Mouse (Mus musculus): ENCODE results near the gene Eef1a2. TPM values are rescaled to one million over a fixed set of nuclear protein-coding genes. Genes with fewer than 3 reads are reported as not detected.

The Eef1a2 gene
- polyA plus RNA-seq (2012; rRNA removed), result 0.16 and 0.44 TPM in 2 replicates

GRCm38 (mm10) chr2:181156248-181157121, at the start of gene Eef1a2:
TSS of gene Eef1a2 (minus strand) at chr2:181157014.

GRCm38 (mm10) chr2:181202422-181202821, 45.6 kb upstream of the Eef1a2 start, which contains the start of gene Ptk6:
TSS of gene Ptk6 (minus strand) at chr2:181202789.

GRCm38 (mm10) chr2:181187121-181188000, 30.5 kb upstream of the Eef1a2 start, which contains the start of gene Ppdpf:
TSS of gene Ppdpf (plus strand) at chr2:181187247.

GRCm38 (mm10) chr2:181134591-181135445, 22.0 kb downstream of the Eef1a2 start, which contains the start of gene Kcnq2:
TSS of gene Kcnq2 (minus strand) at chr2:181135300.

Other genes starting within 250 kb of the Eef1a2 start
- 24.1 and 40.5 TPM in 2 replicates for gene Ythdf1, start 236.1 kb downstream of the Eef1a2 start, polyA plus RNA-seq (2012; rRNA removed)
- not detected in 2 replicates for gene Birc7, start 228.0 kb downstream of the Eef1a2 start, polyA plus RNA-seq (2012; rRNA removed)
- 22.7 and 25.8 TPM in 2 replicates for gene Nkain4, start 202.3 kb downstream of the Eef1a2 start, polyA plus RNA-seq (2012; rRNA removed)
- 84.7 and 89.5 TPM in 2 replicates for gene Arfgap1, start 189.8 kb downstream of the Eef1a2 start, polyA plus RNA-seq (2012; rRNA removed)
- gene Col20a1, start 170.5 kb downstream of the Eef1a2 start, polyA plus RNA-seq (2012; rRNA removed), result 6.5 and 8.9 TPM in 2 replicates
- 3.5 and 4.2 TPM in 2 replicates for gene Chrna4, start 113.5 kb downstream of the Eef1a2 start, polyA plus RNA-seq (2012; rRNA removed)
- gene Kcnq2, start 21.7 kb downstream of the Eef1a2 start, polyA plus RNA-seq (2012; rRNA removed), result 0.19 TPM in 1 of 2 replicates, not detected in the other
- gene Ppdpf, start 30.2 kb upstream of the Eef1a2 start, polyA plus RNA-seq (2012; rRNA removed), result 126 and 156 TPM in 2 replicates
- gene Ptk6, start 45.8 kb upstream of the Eef1a2 start, polyA plus RNA-seq (2012; rRNA removed), result 0.07 and 0.08 TPM in 2 replicates
- gene Srms, start 56.2 kb upstream of the Eef1a2 start, polyA plus RNA-seq (2012; rRNA removed), result 0.56 and 1.00 TPM in 2 replicates
- gene Fndc11, start 63.0 kb upstream of the Eef1a2 start, polyA plus RNA-seq (2012; rRNA removed), result 1.4 and 1.8 TPM in 2 replicates
- 28.3 and 34.1 TPM in 2 replicates for gene Helz2, start 85.0 kb upstream of the Eef1a2 start, polyA plus RNA-seq (2012; rRNA removed)
- 31.8 and 32.4 TPM in 2 replicates for gene Gmeb2, start 131.0 kb upstream of the Eef1a2 start, polyA plus RNA-seq (2012; rRNA removed)
- gene Stmn3, start 157.5 kb upstream of the Eef1a2 start, polyA plus RNA-seq (2012; rRNA removed), result 0.36 TPM in 1 of 2 replicates, not detected in the other
- 53.9 and 70.8 TPM in 2 replicates for gene Rtel1, start 162.7 kb upstream of the Eef1a2 start, polyA plus RNA-seq (2012; rRNA removed)
- 71.1 and 77.7 TPM in 2 replicates for gene Zgpat, start 207.9 kb upstream of the Eef1a2 start, polyA plus RNA-seq (2012; rRNA removed)
- 36.7 and 46.0 TPM in 2 replicates for gene Arfrp1, start 208.4 kb upstream of the Eef1a2 start, polyA plus RNA-seq (2012; rRNA removed)
- gene Lime1, start 223.1 kb upstream of the Eef1a2 start, polyA plus RNA-seq (2012; rRNA removed), result 191 and 210 TPM in 2 replicates

Data from ovary, adult 2 months (tissue).